Mouse (Mus musculus) testis, postnatal 10 days (tissue): ENCODE measurements around the gene Il11ra2.
"Not testable (repeated sequence)": the region's sequence is repeated elsewhere in the genome, so short reads cannot be mapped to it uniquely, and the experiment has no call there.

Experiments used
- DNase-seq: peaks from one replicate; pipeline ENCODE4 v3.0.0; 2021; ENCODE audit warnings: low spot score

Gene Il11ra2

GRCm38 (mm10) chr4:42661793-42662192 is at the start of gene Il11ra2:
Gene Il11ra2, minus strand, starts transcription at chr4:42661893.
- not testable (repeated sequence) for DNase-seq

- DNase-seq: not testable (repeated sequence)
Measured at GRCm38 (mm10) chr4:42682183-42682524, 20.5 kb upstream of the Il11ra2 start.

- not testable (repeated sequence) for DNase-seq
Measured at GRCm38 (mm10) chr4:42681473-42682182, 19.9 kb upstream of the Il11ra2 start.

GRCm38 (mm10) chr4:42680374-42681356 is 19.0 kb upstream of the Il11ra2 start:
- not testable (repeated sequence) for DNase-seq

GRCm38 (mm10) chr4:42679365-42679764 is 17.7 kb upstream of the Il11ra2 start:
- DNase-seq: not testable (repeated sequence)

GRCm38 (mm10) chr4:42675415-42675814 is 13.7 kb upstream of the Il11ra2 start:
- DNase-seq: not testable (repeated sequence)

- not testable (repeated sequence) for DNase-seq
Measured at GRCm38 (mm10) chr4:42654951-42655350, 6.7 kb downstream of the Il11ra2 start, which contains the start of gene Ccl27b. Gene Ccl27b, plus strand, starts transcription at chr4:42655251.

GRCm38 (mm10) chr4:42629419-42629818 is 32.3 kb downstream of the Il11ra2 start, which contains the start of gene Gm2564:
Gene Gm2564, plus strand, starts transcription at chr4:42629719.
- not testable (repeated sequence) for DNase-seq

- DNase-seq: not testable (repeated sequence)
Measured at GRCm38 (mm10) chr4:42611895-42612294, 49.8 kb downstream of the Il11ra2 start, which contains the start of gene Gm10591. Gene Gm10591, plus strand, starts transcription at chr4:42612195.
